Comparison of ENCODE assay signal across 27 mouse cellular contexts in genomic region chr8:79850519-79850918, GRCm38 (mm10).
DNase-seq lines count a peak whose midpoint lies in the region; ATAC-seq and TF ChIP-seq lines count a peak whose summit lies in the region.
"Had no signal": no experiment of that assay in that cellular context is flagged by ENCODE, and none has a peak within 500 bp of the region (broad histone marks: within the 10 kb centered on the region; RNA-seq: fewer than 3 reads in every experiment).

No protein-coding gene starts in this region.

- peak; percentile 55 for ATAC-seq in forebrain, postnatal 0 days
- ATAC-seq in midbrain, embryonic 15.5 days (replicated peaks), result no peak; the same call in 1 of the 2 replicates
- ATAC-seq: intestine, embryonic 15.5 days had no signal

- DNase-seq in forebrain, postnatal 0 days, result peak; percentile 22
- DNase-seq in forebrain, embryonic 10.5 days (ENCODE audit: extremely low spot score, low spot score), result no peak
- DNase-seq in right cerebral cortex, adult 18-20 months, result peak; percentile 1
- DNase-seq in right cerebral cortex, postnatal 4 days, result no peak
- DNase-seq in right cerebral cortex, postnatal 36 days (ENCODE audit: low spot score in 2 of 2), result peak; percentile 5 to 6
- DNase-seq in lung, postnatal 14 days, result no peak
- DNase-seq: adrenal gland, adult 2 months; B cell, adult 2 months; cerebellum, adult 8-10 months; gastrocnemius, postnatal 10 days; heart, postnatal 4 days; kidney, adult 8-10 months; kidney, postnatal 14 days; layer of hippocampus, postnatal 36 days; liver, embryonic 13.5 days; lung, postnatal 4 days; thymus, postnatal 14 days had no signal

- no peak for TF ChIP-seq POLR2A in embryonic fibroblast, embryonic 13.5 days (IDR thresholded peaks at IDR 0.05; ENCODE audit: low read depth, low read length)

- WGBS in forebrain, postnatal 0 days, result 53% methylated on average over 6 of the region's 6 CpGs
- WGBS in forebrain, embryonic 10.5 days, result 76% methylated on average over 6 of the region's 6 CpGs
- 69% methylated on average over 6 of the region's 6 CpGs for WGBS in midbrain, embryonic 15.5 days

- no peak overlapping the region; the same call in 1 of the 2 replicates for H3K4me2 ChIP-seq in forebrain, postnatal 0 days (ENCODE audit: low read depth)
- no peak overlapping the region for H3K4me2 ChIP-seq in midbrain, embryonic 15.5 days
- H3K4me2 ChIP-seq: embryonic facial prominence, embryonic 12.5 days; intestine, embryonic 15.5 days; limb, embryonic 12.5 days; liver, embryonic 13.5 days; lung, embryonic 15.5 days; neural tube, embryonic 12.5 days had no signal

- H3K9me3 ChIP-seq in forebrain, postnatal 0 days (ENCODE audit: low read length), result no peaks in the 10 kb centered on the region
- H3K9me3 ChIP-seq in forebrain, embryonic 10.5 days, result no peaks in the 10 kb centered on the region
- H3K9me3 ChIP-seq in midbrain, embryonic 15.5 days, result no peaks in the 10 kb centered on the region
- H3K9me3 ChIP-seq: embryonic facial prominence, embryonic 12.5 days; heart, embryonic 10.5 days; hindbrain, embryonic 15.5 days; intestine, embryonic 15.5 days; limb, embryonic 12.5 days; liver, embryonic 13.5 days; lung, embryonic 15.5 days; neural tube, embryonic 12.5 days had no signal

- TF ChIP-seq CTCF in forebrain, postnatal 0 days (IDR thresholded peaks at IDR 0.05; ENCODE audit: low read depth), result no peak
- TF ChIP-seq CTCF in embryonic fibroblast, embryonic 13.5 days (IDR thresholded peaks at IDR 0.05; ENCODE audit: borderline replicate concordance, insufficient read depth, low read length), result no peak

- no peak overlapping the region for H3K4me3 ChIP-seq in forebrain, postnatal 0 days (ENCODE audit: low read depth, low read length)
- H3K4me3 ChIP-seq in forebrain, embryonic 10.5 days, result no peak overlapping the region
- no peak overlapping the region for H3K4me3 ChIP-seq in embryonic fibroblast, embryonic 13.5 days (ENCODE audit: insufficient read depth, low read length)
- H3K4me3 ChIP-seq in midbrain, embryonic 15.5 days, result no peak overlapping the region
- H3K4me3 ChIP-seq: embryonic facial prominence, embryonic 12.5 days; heart, embryonic 10.5 days; hindbrain, embryonic 15.5 days; intestine, embryonic 15.5 days; limb, embryonic 12.5 days; liver, embryonic 13.5 days; lung, embryonic 15.5 days; neural tube, embryonic 12.5 days had no signal

- no peak overlapping the region for H3K27ac ChIP-seq in forebrain, postnatal 0 days (ENCODE audit: low read depth, low read length)
- H3K27ac ChIP-seq in forebrain, embryonic 10.5 days, result no peak overlapping the region
- H3K27ac ChIP-seq in embryonic fibroblast, embryonic 13.5 days (ENCODE audit: insufficient read depth, low read length), result peak overlapping the region; percentile 51; the same call in 1 of the 2 replicates
- H3K27ac ChIP-seq in midbrain, embryonic 15.5 days, result no peak overlapping the region
- H3K27ac ChIP-seq: embryonic facial prominence, embryonic 12.5 days; heart, embryonic 10.5 days; hindbrain, embryonic 15.5 days; intestine, embryonic 15.5 days; limb, embryonic 12.5 days; liver, embryonic 13.5 days; lung, embryonic 15.5 days; neural tube, embryonic 12.5 days had no signal

- H3K36me3 ChIP-seq in forebrain, postnatal 0 days (ENCODE audit: insufficient read depth), result no peaks in the 10 kb centered on the region
- no peaks in the 10 kb centered on the region for H3K36me3 ChIP-seq in forebrain, embryonic 10.5 days (replicated peaks)
- no peaks in the 10 kb centered on the region for H3K36me3 ChIP-seq in midbrain, embryonic 15.5 days (replicated peaks)
- H3K36me3 ChIP-seq: embryonic facial prominence, embryonic 12.5 days; heart, embryonic 10.5 days; hindbrain, embryonic 15.5 days; intestine, embryonic 15.5 days; limb, embryonic 12.5 days; liver, embryonic 13.5 days; lung, embryonic 15.5 days; neural tube, embryonic 12.5 days had no signal

- no peak overlapping the region for H3K9ac ChIP-seq in forebrain, postnatal 0 days
- H3K9ac ChIP-seq in midbrain, embryonic 15.5 days, result no peak overlapping the region
- H3K9ac ChIP-seq: embryonic facial prominence, embryonic 12.5 days; hindbrain, embryonic 15.5 days; intestine, embryonic 15.5 days; limb, embryonic 12.5 days; liver, embryonic 13.5 days; lung, embryonic 15.5 days; neural tube, embryonic 12.5 days had no signal

- no peaks in the 10 kb centered on the region for H3K27me3 ChIP-seq in forebrain, postnatal 0 days (ENCODE audit: insufficient read depth, low read length)
- H3K27me3 ChIP-seq in forebrain, embryonic 10.5 days (ENCODE audit: poor library complexity, severe bottlenecking), result no peaks in the 10 kb centered on the region
- H3K27me3 ChIP-seq in midbrain, embryonic 15.5 days (replicated peaks), result no peaks in the 10 kb centered on the region
- H3K27me3 ChIP-seq: CH12.LX; embryonic facial prominence, embryonic 12.5 days; hindbrain, embryonic 15.5 days; intestine, embryonic 15.5 days; liver, embryonic 13.5 days; lung, embryonic 15.5 days; neural tube, embryonic 12.5 days had no signal

- H3K4me1 ChIP-seq in forebrain, postnatal 0 days (ENCODE audit: insufficient read depth), result no peaks in the 10 kb centered on the region
- no peaks in the 10 kb centered on the region for H3K4me1 ChIP-seq in forebrain, embryonic 10.5 days
- peaks cover 6% of the 10 kb centered on the region for H3K4me1 ChIP-seq in embryonic fibroblast, embryonic 13.5 days (ENCODE audit: control insufficient read depth, insufficient read depth, low read length)
- H3K4me1 ChIP-seq in midbrain, embryonic 15.5 days, result no peaks in the 10 kb centered on the region
- H3K4me1 ChIP-seq: embryonic facial prominence, embryonic 12.5 days; heart, embryonic 10.5 days; hindbrain, embryonic 15.5 days; intestine, embryonic 15.5 days; limb, embryonic 12.5 days; liver, embryonic 13.5 days; lung, embryonic 15.5 days; neural tube, embryonic 12.5 days had no signal

Comparison
In these comparisons a context has a peak if more than half of its experiments do, and no peak if none do; other contexts are left out.
1. DNase-seq: peak in forebrain, postnatal 0 days (single experiment), right cerebral cortex, adult 18-20 months (single experiment) and right cerebral cortex, postnatal 36 days (2 of 2); none in forebrain, embryonic 10.5 days (single experiment), right cerebral cortex, postnatal 4 days (single experiment) and lung, postnatal 14 days (single experiment).